Mouse (Mus musculus) kidney, adult 2 months (tissue): Measurements from ENCODE around the gene Sfi1.

Experiments
- CTCF ChIP-seq: fragments of 200-500 bp; conservative IDR thresholded peaks from 2 replicates; pipeline ENCODE4 v1.5.1; 2011; ENCODE audit warnings: low read depth, mild to moderate bottlenecking, control low read depth, low read length, moderate library complexity, mixed read lengths; ENCODE audit not compliant: insufficient read depth, insufficient read length
- POLR2A ChIP-seq: fragments of 200-500 bp; IDR thresholded peaks from one replicate; pipeline ENCODE4 v1.6.1; 2011; ENCODE audit warnings: low read depth, low read length, control low read depth

GRCm38 (mm10) chr11:3212526-3212925 lies 19.3 kb upstream of the Sfi1 start:
- TF ChIP-seq POLR2A (no peak), CTCF (no peak)
